In genomic region chr1:160247473-160247872, GRCm38 (mm10) we compare ENCODE assay signal across 17 mouse cellular contexts. TPM values are rescaled to one million over a fixed set of nuclear protein-coding genes. Genes with fewer than 3 reads are reported as not detected.
DNase-seq lines count a peak whose midpoint lies in the region; ATAC-seq and TF ChIP-seq lines count a peak whose summit lies in the region.
"Had no signal": no experiment of that assay in that cellular context is flagged by ENCODE, and none has a peak within 500 bp of the region (broad histone marks: within the 10 kb centered on the region; RNA-seq: fewer than 3 reads in every experiment).

No protein-coding gene starts in this region.

- H3K4me3 ChIP-seq in liver, postnatal 0 days (ENCODE audit: low read depth, low read length), result peak overlapping the region; percentile 26; the same call in 1 of the 2 replicates
- peak overlapping the region; percentile 57 for H3K4me3 ChIP-seq in bone marrow, adult 2 months (replicated peaks; ENCODE audit: control insufficient read depth, low read depth, low read length)
- H3K4me3 ChIP-seq: embryonic facial prominence, embryonic 12.5 days; heart, embryonic 13.5 days; hindbrain, embryonic 10.5 days; neural tube, embryonic 15.5 days had no signal

- H3K36me3 ChIP-seq in liver, postnatal 0 days (replicated peaks; ENCODE audit: insufficient read depth, low read length), result no peaks in the 10 kb centered on the region
- H3K36me3 ChIP-seq: embryonic facial prominence, embryonic 12.5 days; heart, embryonic 13.5 days; hindbrain, embryonic 10.5 days had no signal

- no peak for TF ChIP-seq POLR2A in bone marrow, adult 2 months (IDR thresholded peaks at IDR 0.05; ENCODE audit: borderline replicate concordance, control insufficient read depth, low read depth, low read length)

- no peak overlapping the region for H3K27ac ChIP-seq in liver, postnatal 0 days (ENCODE audit: low read depth)
- H3K27ac ChIP-seq in bone marrow, adult 2 months (ENCODE audit: control insufficient read depth, insufficient read depth, low read depth, low read length, poor library complexity), result peak overlapping the region; percentile 71
- H3K27ac ChIP-seq: embryonic facial prominence, embryonic 12.5 days; heart, embryonic 13.5 days; hindbrain, embryonic 10.5 days; neural tube, embryonic 15.5 days had no signal

- H3K9ac ChIP-seq in liver, postnatal 0 days (replicated peaks), result no peak overlapping the region
- H3K9ac ChIP-seq: embryonic facial prominence, embryonic 12.5 days; heart, embryonic 13.5 days; neural tube, embryonic 15.5 days had no signal

- WGBS in liver, postnatal 0 days (ENCODE audit: insufficient replicate concordance), result 65% methylated on average over 9 of the region's 9 CpGs
- 60% methylated on average over 9 of the region's 9 CpGs for WGBS in bone marrow, adult 2 months

- ATAC-seq in liver, postnatal 0 days, result no peak
- ATAC-seq: intestine, embryonic 16.5 days had no signal

- H3K9me3 ChIP-seq in liver, postnatal 0 days (ENCODE audit: low read length), result no peaks in the 10 kb centered on the region
- H3K9me3 ChIP-seq: embryonic facial prominence, embryonic 12.5 days; heart, embryonic 13.5 days; hindbrain, embryonic 10.5 days; neural tube, embryonic 15.5 days had no signal

- H3K4me2 ChIP-seq in liver, postnatal 0 days (ENCODE audit: low read depth, low read length), result no peak overlapping the region
- H3K4me2 ChIP-seq: embryonic facial prominence, embryonic 12.5 days; heart, embryonic 13.5 days; liver, embryonic 11.5 days; neural tube, embryonic 15.5 days had no signal

- peak; percentile 23 for DNase-seq in liver, postnatal 0 days
- no peak for DNase-seq in liver
- DNase-seq in spleen, postnatal 36 days (ENCODE audit: low spot score in 2 of 2), result peak; percentile 76 to 81
- peak; percentile 48 to 68 for DNase-seq in thymus, postnatal 36 days
- no peak for DNase-seq in adrenal gland, postnatal 10 days
- no peak for DNase-seq in adrenal gland, adult 8-10 months
- DNase-seq in layer of hippocampus, postnatal 14 days (ENCODE audit: low spot score in 2 of 2), result no peak
- DNase-seq: cerebellum, adult 18-20 months; gastrocnemius, postnatal 25 days; kidney, postnatal 10 days had no signal

- TF ChIP-seq CTCF in liver, postnatal 0 days (IDR thresholded peaks at IDR 0.05; ENCODE audit: low read depth), result no peak
- TF ChIP-seq CTCF in bone marrow, adult 2 months (IDR thresholded peaks at IDR 0.05; ENCODE audit: control insufficient read depth, insufficient read depth, low read length), result no peak

- no peaks in the 10 kb centered on the region for H3K4me1 ChIP-seq in liver, postnatal 0 days (ENCODE audit: insufficient read depth)
- no peaks in the 10 kb centered on the region; the same call in 1 of the 2 replicates for H3K4me1 ChIP-seq in bone marrow, adult 2 months (ENCODE audit: control insufficient read depth, insufficient read depth, low read length)
- H3K4me1 ChIP-seq: neural tube, embryonic 15.5 days had no signal

- no peak for TF ChIP-seq EP300 in liver, postnatal 0 days (IDR thresholded peaks at IDR 0.05; ENCODE audit: low read depth)

- no peaks in the 10 kb centered on the region for H3K27me3 ChIP-seq in liver, postnatal 0 days (ENCODE audit: insufficient read depth, low read length)
- H3K27me3 ChIP-seq: embryonic facial prominence, embryonic 12.5 days; heart, embryonic 13.5 days; neural tube, embryonic 15.5 days had no signal

RNA-seq across cellular contexts. Expression of gene Cacybp, which starts 34.8 kb away (rescaled TPM):
- 66.0 and 75.2 TPM in 2 replicates for polyA plus RNA-seq in liver, postnatal 0 days (2015; fragmentation: Nextera tagmentation; extraction: Ambion mirVana)
- polyA plus RNA-seq in bone marrow, adult 2 months (2011; ENCODE audit: insufficient read depth, insufficient read length, low replicate concordance, missing spikeins), result 26.6 and 60.0 TPM in 2 replicates
- total RNA-seq in adrenal gland, postnatal 10 days (2021), result 10 to 100 TPM; 68.3 to 74.0 TPM
- 100 to 1,000 TPM in 1 of 4 experiments, 10 to 100 TPM in 3; 69.2 to 118 (median 79.1) TPM for total RNA-seq in adrenal gland, adult 8-10 months (2022)
- 10 to 100 TPM; 69.2 to 84.9 TPM for total RNA-seq in layer of hippocampus, postnatal 14 days (2021)

RNA-seq across cellular contexts. Expression of gene Mrps14, which starts 52.5 kb away (rescaled TPM):
- 160 and 167 TPM in 2 replicates for polyA plus RNA-seq in liver, postnatal 0 days (2015; fragmentation: Nextera tagmentation; extraction: Ambion mirVana)
- polyA plus RNA-seq in bone marrow, adult 2 months (2011; ENCODE audit: insufficient read depth, insufficient read length, low replicate concordance, missing spikeins), result 26.7 and 35.4 TPM in 2 replicates
- 100 to 1,000 TPM; 114 to 116 TPM for total RNA-seq in adrenal gland, postnatal 10 days (2021)
- 100 to 1,000 TPM in 2 of 4 experiments, 10 to 100 TPM in 2; 88.5 to 119 (median 104) TPM for total RNA-seq in adrenal gland, adult 8-10 months (2022)
- 10 to 100 TPM; 59.8 to 62.8 TPM for total RNA-seq in layer of hippocampus, postnatal 14 days (2021)

Comparison
In these comparisons a context has a peak if more than half of its experiments do, and no peak if none do; other contexts are left out.
1. DNase-seq: peak in liver, postnatal 0 days (single experiment), spleen, postnatal 36 days (2 of 2) and thymus, postnatal 36 days (2 of 2); none in liver (single experiment), adrenal gland, postnatal 10 days (single experiment), adrenal gland, adult 8-10 months (single experiment) and layer of hippocampus, postnatal 14 days (0 of 2).